Mouse (Mus musculus) erythroblast, embryonic 14.5 days (primary cell): ENCODE measurements around the gene Fam117b.

Experiments
- GATA1 ChIP-seq: IDR thresholded peaks from 2 replicates; pipeline ENCODE4 v1.6.1; 2012; ENCODE audit warnings: low read length, inconsistent platforms, mixed read lengths
- TAL1 ChIP-seq: IDR thresholded peaks from 3 replicates; pipeline ENCODE4 v1.6.1; 2012; ENCODE audit warnings: low read length, inconsistent platforms, mixed read lengths

GRCm38 (mm10) chr1:59894025-59894424 is 18.8 kb upstream of the Fam117b start:
- TF ChIP-seq GATA1 (no peak), TAL1 (no peak)
